Mouse (Mus musculus) hindbrain, postnatal 0 days (tissue): ENCODE measurements around the gene Slc8a2. TPM values are rescaled to one million over a fixed set of nuclear protein-coding genes. Genes with fewer than 3 reads are reported as not detected.
A peak's percentile ranks its signal among the peaks of the same experiment; 100 is the strongest.

Experiments
- ATAC-seq: fragments of 200-750 bp; cut with Nextera tagmentation; 2 replicates; pipeline ENCODE4 v1.8.0; 2017; ENCODE audit warnings: mild to moderate bottlenecking, moderate TSS enrichment, moderate library complexity
- DNase-seq: peaks from one replicate; pipeline ENCODE4 v3.0.0-alpha.2; 2015; ENCODE audit warnings: low spot score
- H3K27ac ChIP-seq: fragments of 300-500 bp; sonication (generic); 2 replicates; pipeline ENCODE4 v1.5.1; 2014; ENCODE audit warnings: mild to moderate bottlenecking
- H3K27me3 ChIP-seq: fragments of 300-500 bp; sonication (generic); 2 replicates; pipeline ENCODE4 v1.6.1; 2014; ENCODE audit warnings: low read length, mixed read lengths; ENCODE audit not compliant: insufficient read depth
- H3K36me3 ChIP-seq: fragments of 300-500 bp; sonication (generic); 2 replicates; pipeline ENCODE4 v1.6.1; 2014; ENCODE audit warnings: low read length, mixed read lengths; ENCODE audit not compliant: insufficient read depth
- H3K4me1 ChIP-seq: fragments of 300-500 bp; sonication (generic); 2 replicates; pipeline ENCODE4 v1.6.1; 2014; ENCODE audit warnings: antibody characterized with exemption, low read length, mixed read lengths; ENCODE audit not compliant: insufficient read depth
- H3K4me2 ChIP-seq: fragments of 300-500 bp; sonication (generic); 2 replicates; pipeline ENCODE4 v1.6.1; 2014; ENCODE audit warnings: low read depth, mild to moderate bottlenecking, low read length, moderate library complexity, mixed read lengths
- H3K4me3 ChIP-seq: fragments of 300-500 bp; sonication (generic); 2 replicates; pipeline ENCODE4 v1.5.1; 2014; ENCODE audit warnings: low read length
- H3K9ac ChIP-seq: fragments of 300-500 bp; sonication (generic); replicated peaks from 2 replicates; pipeline ENCODE4 v1.6.1; 2014; ENCODE audit warnings: mild to moderate bottlenecking, low read length, moderate library complexity, mixed read lengths
- H3K9me3 ChIP-seq: fragments of 300-500 bp; sonication (generic); 2 replicates; pipeline ENCODE4 v1.6.1; 2016; ENCODE audit warnings: low read length, mixed read lengths
- CTCF ChIP-seq: IDR thresholded peaks from 2 replicates; pipeline ENCODE4 v1.5.1; 2016; ENCODE audit warnings: antibody characterized with exemption, control low read depth, low read depth
- WGBS: fragments of 180-500 bp; shearing (Covaris S2); extraction: QIAGEN DNeasy Blood & Tissue Kit; methylation state at CpG from one replicate; pipeline ENCODE4 v1.1.7; 2014; 5-methylcytosine and 5-hydroxymethylcytosine counted together
- polyA plus RNA-seq: library from polyadenylated mRNA; unstranded; fragments of >200 nt; fragmentation: Nextera tagmentation; extraction: Ambion mirVana; gene quantifications from 2 replicates; pipeline ENCODE4 v1.2.1, GENCODE M21; 2015
- total RNA-seq: library from RNA; depleted of rRNA; stranded (reverse); fragments of >200 nt; gene quantifications from 2 replicates; pipeline ENCODE4 v1.2.3, GENCODE M21; 2014; rRNA removed

Gene Slc8a2
- total RNA-seq = 78.6 and 79.4 TPM in 2 replicates
- polyA plus RNA-seq = 1.2 TPM in 2 replicates

DNA sequence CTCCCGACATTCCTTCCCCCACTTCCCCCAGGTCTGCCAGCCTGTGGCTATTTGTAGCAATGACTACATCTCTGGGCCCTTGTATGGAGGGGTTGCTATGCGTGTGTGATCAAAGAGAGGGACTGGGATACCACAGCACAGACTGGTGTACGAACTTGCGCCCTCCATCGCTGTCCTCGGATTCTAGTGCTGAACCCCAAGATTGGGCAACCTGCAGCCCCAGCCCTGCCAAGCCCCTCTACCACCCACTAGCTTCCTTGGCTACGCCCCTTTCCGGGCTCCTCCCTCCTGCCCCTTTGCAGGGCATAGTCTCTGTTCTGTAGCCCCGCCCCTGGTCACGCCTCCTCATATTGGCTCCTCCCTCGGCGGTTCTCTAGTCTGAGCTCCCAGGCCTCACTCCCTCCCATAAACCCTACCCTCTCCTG, at the start of gene Slc8a2:
Slc8a2 (plus strand) TSS at position 406 of the 425 bp plus-strand sequence.
- peak; percentile 90 for DNase-seq
- H3K4me1 ChIP-seq = peaks cover 13% of the 10 kb centered on the region

DNA sequence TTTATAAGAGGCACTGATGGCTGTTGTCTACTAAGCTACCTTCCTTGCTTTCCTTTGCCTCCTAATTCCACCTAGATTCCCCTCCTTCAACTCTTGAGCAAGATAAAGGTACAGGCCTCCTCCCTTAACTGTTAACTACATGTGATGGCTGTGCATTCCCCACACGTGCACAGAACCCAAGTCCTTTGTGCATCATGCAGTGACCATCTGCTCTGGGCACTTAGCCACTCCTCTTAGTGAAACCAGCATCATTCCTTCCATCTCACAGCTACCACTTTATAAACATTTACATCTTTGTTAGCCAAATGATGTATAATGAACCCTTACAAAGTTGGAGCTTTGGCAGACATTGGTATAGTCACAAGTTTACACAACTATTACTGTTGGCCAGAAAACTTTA, 49.7 kb upstream of the Slc8a2 start:
- no peak for ATAC-seq
- WGBS = 24% methylated on average over 1 of the region's 1 CpGs
- H3K4me2 ChIP-seq = no peak overlapping the region
- H3K36me3 ChIP-seq = no peaks in the 10 kb centered on the region
- no peaks in the 10 kb centered on the region for H3K27me3 ChIP-seq
- H3K9me3 ChIP-seq = no peaks in the 10 kb centered on the region
- H3K4me1 ChIP-seq = no peaks in the 10 kb centered on the region
- no peak overlapping the region for H3K27ac ChIP-seq
- no peak overlapping the region for H3K9ac ChIP-seq
- H3K4me3 ChIP-seq = no peak overlapping the region
- no peak for DNase-seq
- TF ChIP-seq CTCF = no peak

More for the DNA sequence above, at the start of gene Slc8a2:
- no peaks in the 10 kb centered on the region for H3K27me3 ChIP-seq
- H3K36me3 ChIP-seq = peaks cover 7% of the 10 kb centered on the region; the same call in 1 of the 2 replicates
- no peak for TF ChIP-seq CTCF
- peak within 1 kb of the TSS; percentile 57 for H3K4me2 ChIP-seq
- H3K27ac ChIP-seq = peak within 1 kb of the TSS; percentile 68
- ATAC-seq = peak; percentile 91
- peak within 1 kb of the TSS; percentile 43 for H3K4me3 ChIP-seq
- H3K9me3 ChIP-seq = no peaks in the 10 kb centered on the region
- H3K9ac ChIP-seq = peak within 1 kb of the TSS; percentile 64
- WGBS = 1% methylated on average over 12 of the region's 12 CpGs

- Histone ChIP-seq H3K4me3 (no peak overlapping the region), H3K9ac (no peak overlapping the region), H3K9me3 (no peaks in the 10 kb centered on the region), H3K36me3 (no peaks in the 10 kb centered on the region), H3K4me2 (no peak overlapping the region), H3K27me3 (no peaks in the 10 kb centered on the region), H3K27ac (no peak overlapping the region), H3K4me1 (no peaks in the 10 kb centered on the region)
- WGBS = 72% methylated on average over 4 of the region's 4 CpGs
- ATAC-seq (no peak), DNase-seq (no peak)
- TF ChIP-seq CTCF = no peak
Observed at GRCm38 (mm10) chr7:16080581-16080980, 49.0 kb upstream of the Slc8a2 start.

DNA sequence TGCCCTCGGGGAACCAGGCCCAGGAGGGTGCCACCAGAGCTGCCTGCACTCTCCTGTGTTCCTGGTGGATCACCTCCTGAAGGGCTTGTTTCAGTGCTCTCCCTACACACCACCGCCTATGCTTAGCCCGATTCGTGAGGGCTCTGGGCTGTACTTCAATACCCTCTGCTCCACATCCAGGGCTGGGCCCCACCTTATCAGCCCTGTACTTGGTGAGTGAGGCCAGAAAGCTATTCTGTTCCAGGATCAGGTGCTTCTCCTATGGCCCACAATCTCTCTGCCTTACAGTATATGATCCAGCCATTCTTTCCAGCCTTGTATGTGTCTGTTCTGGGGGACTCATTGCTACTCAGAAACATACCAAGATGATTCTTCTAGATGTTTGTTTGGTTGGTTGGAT, 46.3 kb upstream of the Slc8a2 start:
- Histone ChIP-seq H3K36me3 (no peaks in the 10 kb centered on the region), H3K4me3 (no peak overlapping the region), H3K9ac (no peak overlapping the region), H3K4me1 (no peaks in the 10 kb centered on the region), H3K4me2 (no peak overlapping the region), H3K9me3 (no peaks in the 10 kb centered on the region), H3K27ac (no peak overlapping the region), H3K27me3 (no peaks in the 10 kb centered on the region)
- no peak for TF ChIP-seq CTCF
- DNase-seq (no peak), ATAC-seq (no peak)
- 68% methylated on average over 4 of the region's 4 CpGs for WGBS

- Histone ChIP-seq H3K27ac (no peak overlapping the region), H3K36me3 (no peaks in the 10 kb centered on the region), H3K9ac (no peak overlapping the region), H3K4me1 (no peaks in the 10 kb centered on the region), H3K4me3 (no peak overlapping the region), H3K27me3 (no peaks in the 10 kb centered on the region), H3K4me2 (no peak overlapping the region), H3K9me3 (no peaks in the 10 kb centered on the region)
- no peak for ATAC-seq
- no peak for DNase-seq
- no peak for TF ChIP-seq CTCF
- WGBS = 70% methylated on average over 2 of the region's 2 CpGs
Observed at GRCm38 (mm10) chr7:16087587-16087986, 42.0 kb upstream of the Slc8a2 start.

- no peaks in the 10 kb centered on the region for H3K36me3 ChIP-seq
- H3K4me2 ChIP-seq = no peak overlapping the region
- no peak overlapping the region for H3K9ac ChIP-seq
- no peaks in the 10 kb centered on the region for H3K27me3 ChIP-seq
- no peak overlapping the region for H3K27ac ChIP-seq
- H3K4me3 ChIP-seq = no peak overlapping the region
- WGBS = 62% methylated on average over 3 of the region's 3 CpGs
- TF ChIP-seq CTCF = no peak
- ATAC-seq (no peak), DNase-seq (no peak)
- no peaks in the 10 kb centered on the region for H3K9me3 ChIP-seq
- H3K4me1 ChIP-seq = peaks cover 7% of the 10 kb centered on the region
Observed at GRCm38 (mm10) chr7:16094592-16094991, 35.0 kb upstream of the Slc8a2 start.

GRCm38 (mm10) chr7:16098021-16099017, 31.3 kb upstream of the Slc8a2 start, which contains the start of gene Napa:
Gene Napa (plus strand): TSS chr7:16098458.
- no peaks in the 10 kb centered on the region for H3K27me3 ChIP-seq

More at GRCm38 (mm10) chr7:16098021-16099017, 31.3 kb upstream of the Slc8a2 start, which contains the start of gene Napa:
- Histone ChIP-seq H3K4me3 (peak within 1 kb of the TSS; percentile 73), H3K36me3 (no peaks in the 10 kb centered on the region), H3K9ac (peak within 1 kb of the TSS; percentile 91), H3K27ac (peak within 1 kb of the TSS; percentile 89), H3K4me2 (peak within 1 kb of the TSS; percentile 90), H3K4me1 (peaks cover 14% of the 10 kb centered on the region), H3K9me3 (no peaks in the 10 kb centered on the region)
- ATAC-seq (peak; percentile 98), DNase-seq (peak; percentile 100)
- under 1% methylated on average over 67 of the region's 68 CpGs for WGBS
- TF ChIP-seq CTCF = peak; percentile 81
